Mouse (Mus musculus): Measurements from ENCODE around the gene Ndufb10.

Gene Ndufb10

DNA sequence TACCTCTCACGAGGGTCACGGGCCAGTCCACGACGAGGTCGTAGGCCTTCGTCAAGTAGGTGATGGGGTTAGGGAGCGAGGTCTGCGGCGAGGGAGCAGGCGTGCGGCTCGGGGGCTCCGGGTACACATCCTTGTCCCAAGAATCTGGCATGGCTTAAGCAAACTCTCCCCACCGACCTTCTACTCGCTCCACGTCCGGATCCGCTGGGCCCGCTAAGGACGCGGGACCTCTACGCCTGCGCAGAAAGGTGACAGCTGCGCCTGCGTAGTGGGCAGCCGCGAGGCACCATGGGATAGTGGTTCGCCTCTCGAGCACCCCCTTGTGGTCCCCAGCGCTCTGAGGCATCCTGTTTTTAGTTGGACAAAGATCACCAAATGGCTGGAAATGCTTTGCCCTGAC lies at the start of gene Ndufb10:
Gene Ndufb10 (minus strand): TSS at position 295 of the 400 bp plus-strand sequence.
- DNase-seq: peak; percentile 99

- no peak for DNase-seq
Measured at GRCm38 (mm10) chr17:24773241-24773640, 49.0 kb upstream of the Ndufb10 start.

DNA sequence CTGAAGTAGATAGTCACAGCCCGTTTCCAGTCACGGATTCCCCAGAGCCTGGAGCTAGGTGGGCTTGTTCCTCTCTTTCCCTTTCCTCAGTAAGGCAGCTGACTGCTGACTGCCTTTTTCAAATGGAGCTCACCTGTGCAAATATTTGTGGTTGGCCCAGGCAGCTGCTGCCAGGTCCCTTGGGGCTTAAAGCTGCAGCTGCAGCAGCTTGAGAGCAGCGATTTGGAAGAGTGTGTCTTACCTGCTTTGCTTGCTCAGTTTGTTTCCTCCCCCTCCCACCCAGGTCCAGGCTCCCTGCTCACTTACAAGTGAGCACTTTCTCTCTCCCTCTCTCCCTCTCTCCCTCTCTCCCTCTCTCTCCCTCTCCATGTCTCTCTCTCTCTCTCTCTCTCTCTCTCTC lies 44.9 kb upstream of the Ndufb10 start:
- no peak for DNase-seq

- no peak for DNase-seq
Measured at GRCm38 (mm10) chr17:24766266-24766875, 42.1 kb upstream of the Ndufb10 start.

DNA sequence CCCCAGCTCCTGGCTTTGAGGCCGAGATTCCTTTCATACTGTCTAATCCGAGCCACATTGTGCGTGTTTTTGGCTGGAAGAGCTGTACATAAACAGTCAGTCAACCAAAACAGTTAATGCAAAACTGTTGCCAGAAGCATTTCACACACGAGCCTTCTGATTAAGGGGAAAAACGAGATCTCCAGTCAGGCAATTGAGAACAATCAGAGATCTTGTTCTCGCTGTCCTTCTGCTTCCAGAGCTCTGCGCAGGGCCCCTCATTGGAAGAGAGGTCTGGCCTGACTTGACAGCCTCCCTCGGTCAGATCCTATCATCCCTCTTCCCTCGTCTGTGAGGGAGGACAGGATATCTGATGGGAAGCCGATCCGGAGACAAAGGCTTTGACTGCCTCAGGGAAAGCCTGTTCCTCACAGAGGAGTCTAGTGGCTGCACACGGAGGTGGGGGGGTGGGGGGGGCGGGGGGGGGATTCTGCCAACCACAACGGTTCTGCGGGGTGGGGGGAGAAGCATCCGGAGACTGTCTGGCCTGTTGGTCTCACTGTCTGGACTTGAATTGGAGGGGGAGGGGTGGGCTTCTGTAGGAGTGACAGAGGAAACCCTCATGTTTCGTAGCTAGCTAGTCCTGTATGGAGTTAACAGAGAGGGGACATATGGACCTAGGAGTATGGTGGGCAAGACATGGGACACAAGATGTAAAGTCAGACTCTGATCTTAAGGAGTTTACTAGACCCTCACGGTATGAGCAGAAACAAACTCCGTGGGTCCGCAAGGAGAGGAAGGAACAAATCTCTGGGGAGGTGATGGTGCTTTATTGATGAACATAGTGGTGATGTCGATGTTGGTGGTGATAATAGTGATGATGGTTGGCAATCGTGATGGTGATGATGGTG lies 41.0 kb upstream of the Ndufb10 start:
- DNase-seq: no peak

- no peak for DNase-seq
Measured at GRCm38 (mm10) chr17:24761121-24761520, 36.8 kb upstream of the Ndufb10 start.

GRCm38 (mm10) chr17:24757394-24757793 lies 33.1 kb upstream of the Ndufb10 start:
- DNase-seq: no peak

DNA sequence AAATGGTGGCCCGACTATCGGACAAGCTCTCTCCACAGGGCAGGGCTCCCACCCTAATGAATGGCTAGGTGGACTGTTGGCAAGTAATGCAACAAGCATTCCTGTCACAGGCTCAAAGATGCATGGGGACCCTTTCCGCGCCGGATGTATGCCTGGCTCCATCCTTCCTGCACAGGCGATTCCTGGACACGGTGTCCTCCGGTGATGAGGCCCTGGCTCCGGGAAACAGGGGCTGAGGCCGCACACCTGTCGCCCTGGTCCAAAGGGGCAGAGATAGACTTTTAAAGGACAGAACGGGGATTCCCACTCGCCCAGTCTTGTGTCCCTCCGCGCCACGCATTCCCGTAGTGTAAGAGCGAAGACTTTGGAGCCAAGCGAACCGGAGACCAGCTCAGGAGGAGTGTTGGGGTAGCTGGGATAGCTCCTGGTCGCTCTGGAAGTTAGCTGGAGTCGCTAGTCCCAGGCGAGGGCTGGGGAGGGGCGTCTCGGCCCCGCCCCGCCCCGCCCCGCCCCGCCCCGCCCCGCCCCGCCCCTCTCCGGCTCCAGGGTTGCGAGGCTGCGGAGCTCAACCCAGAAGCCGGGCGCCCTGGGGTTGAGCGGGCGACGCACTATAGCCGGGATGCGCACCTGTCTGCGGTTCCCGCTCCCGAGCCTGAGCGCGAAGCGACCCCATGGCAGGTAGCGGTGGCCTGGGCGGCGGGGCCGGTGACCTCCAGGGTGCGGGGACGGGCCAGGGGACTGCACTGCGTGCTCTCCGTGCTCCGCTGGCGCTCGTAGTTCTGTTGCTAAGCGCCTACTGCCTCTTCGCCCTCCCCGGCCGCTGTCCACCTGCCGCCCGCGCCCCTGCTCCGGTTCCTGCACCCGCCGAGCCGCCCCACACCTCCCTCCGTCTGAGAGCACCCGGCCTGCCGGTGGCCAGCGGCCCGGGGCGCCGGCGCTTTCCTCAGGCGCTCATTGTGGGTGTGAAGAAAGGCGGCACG lies 28.4 kb upstream of the Ndufb10 start, which contains the start of gene Hs3st6:
Gene Hs3st6 (plus strand): TSS at position 574 of the 980 bp plus-strand sequence.
- peak; percentile 46 for DNase-seq

- no peak for DNase-seq
Measured at GRCm38 (mm10) chr17:24751528-24751927, 27.2 kb upstream of the Ndufb10 start.

GRCm38 (mm10) chr17:24746986-24747385 lies 22.7 kb upstream of the Ndufb10 start:
- no peak for DNase-seq

- DNase-seq: peak; percentile 89
Measured at GRCm38 (mm10) chr17:24745526-24746497, 21.5 kb upstream of the Ndufb10 start.

DNA sequence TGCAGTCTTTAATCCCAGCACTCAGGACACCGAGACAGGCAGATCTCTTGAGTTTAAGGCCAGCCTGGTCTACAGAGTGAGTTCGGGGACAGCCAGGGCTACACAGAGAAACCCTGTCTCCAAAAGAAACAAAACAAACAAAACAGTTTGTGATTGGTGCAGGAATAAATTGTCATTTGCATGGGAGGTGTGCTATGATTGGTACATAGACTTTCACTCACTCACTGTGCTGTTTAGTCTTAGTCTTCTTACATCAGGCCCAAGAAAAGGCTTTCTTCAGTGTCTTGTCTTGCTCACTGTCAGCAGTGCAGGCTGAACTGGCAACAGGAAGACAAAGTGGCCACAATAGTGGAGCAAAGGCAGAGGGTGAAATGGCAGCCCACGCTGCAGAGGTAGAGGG lies 20.1 kb upstream of the Ndufb10 start:
- DNase-seq: no peak

GRCm38 (mm10) chr17:24743896-24744295 lies 19.6 kb upstream of the Ndufb10 start:
- DNase-seq: no peak

DNA sequence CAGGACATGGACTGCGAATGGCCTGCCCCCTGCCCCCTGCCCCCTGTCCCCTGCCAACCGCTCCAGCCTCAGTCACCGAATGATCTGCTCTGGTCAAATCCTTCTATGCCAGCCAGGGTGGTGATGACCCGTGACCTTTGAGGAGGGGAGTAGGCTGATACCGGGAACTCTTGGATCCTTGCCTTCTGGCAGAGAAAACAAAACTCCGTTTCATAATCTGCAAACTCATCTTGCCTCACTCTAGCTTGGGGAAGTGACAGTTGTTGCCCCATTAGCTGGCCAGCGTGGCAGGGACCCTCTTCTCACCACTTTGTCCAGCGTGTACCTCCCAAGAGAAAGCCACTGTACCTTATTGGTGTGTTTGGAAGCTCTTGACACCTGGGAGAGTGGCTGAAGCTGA lies 18.0 kb upstream of the Ndufb10 start:
- DNase-seq: no peak

- DNase-seq: no peak
Measured at GRCm38 (mm10) chr17:24739926-24740325, 15.6 kb upstream of the Ndufb10 start.

DNA sequence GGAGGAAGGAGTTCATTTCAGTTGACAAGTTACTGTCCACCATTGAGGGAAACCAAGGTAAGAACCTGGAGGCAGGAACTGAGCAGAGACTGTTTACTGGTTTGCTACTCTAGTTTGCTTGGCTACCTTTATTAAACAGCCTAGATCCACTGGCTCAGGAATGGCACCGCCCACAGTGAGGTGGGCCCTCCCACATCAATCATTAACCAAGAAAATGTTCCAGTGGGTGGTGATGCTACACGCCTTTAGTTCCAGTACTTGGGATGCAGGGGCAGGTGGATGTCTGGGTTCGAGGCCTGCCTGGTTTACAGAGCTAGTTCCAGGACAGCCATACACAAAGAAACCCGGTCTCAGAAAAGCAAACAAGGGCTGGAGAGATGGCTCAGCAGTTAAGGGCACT lies 14.0 kb upstream of the Ndufb10 start:
- no peak for DNase-seq

- DNase-seq: no peak
Measured at GRCm38 (mm10) chr17:24737135-24737810, 13.0 kb upstream of the Ndufb10 start.

DNA sequence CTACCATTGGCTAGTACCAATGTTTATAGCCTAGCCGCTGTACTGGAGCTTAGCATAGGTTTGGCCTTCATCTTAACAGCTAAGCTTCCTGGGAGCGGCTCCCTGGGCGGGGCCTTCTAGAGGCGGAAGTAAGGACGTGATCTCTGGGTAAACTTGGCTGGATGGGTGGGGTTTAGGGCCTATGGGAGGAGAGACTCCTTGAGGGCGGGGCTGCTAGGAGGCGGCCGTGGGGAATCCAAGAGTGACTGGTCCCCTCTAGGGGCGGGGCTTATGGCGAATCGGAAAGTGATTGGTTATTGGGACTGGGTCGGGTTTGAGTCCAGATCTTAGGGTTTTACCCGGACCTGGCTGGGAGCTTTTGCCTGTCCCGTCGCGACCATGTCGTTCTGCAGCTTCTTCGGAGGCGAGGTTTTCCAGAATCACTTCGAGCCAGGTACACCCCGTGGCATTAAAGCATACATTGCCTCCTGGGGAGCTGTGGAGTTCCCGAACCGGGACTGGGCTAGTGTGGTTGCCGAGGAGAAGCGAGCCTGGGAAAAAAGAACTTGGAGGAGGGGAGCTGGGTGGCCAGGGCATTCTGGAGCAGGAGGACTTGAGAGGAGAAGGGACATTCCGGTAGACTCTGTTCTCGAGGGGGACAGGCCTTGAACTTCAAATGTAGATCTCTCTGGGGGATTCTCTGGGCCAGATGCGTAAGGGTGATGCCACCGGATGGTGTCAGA lies 12.2 kb upstream of the Ndufb10 start, which contains the start of gene Msrb1:
Gene Msrb1 (plus strand): TSS at position 313 of the 722 bp plus-strand sequence.
- peak; percentile 94 for DNase-seq

DNA sequence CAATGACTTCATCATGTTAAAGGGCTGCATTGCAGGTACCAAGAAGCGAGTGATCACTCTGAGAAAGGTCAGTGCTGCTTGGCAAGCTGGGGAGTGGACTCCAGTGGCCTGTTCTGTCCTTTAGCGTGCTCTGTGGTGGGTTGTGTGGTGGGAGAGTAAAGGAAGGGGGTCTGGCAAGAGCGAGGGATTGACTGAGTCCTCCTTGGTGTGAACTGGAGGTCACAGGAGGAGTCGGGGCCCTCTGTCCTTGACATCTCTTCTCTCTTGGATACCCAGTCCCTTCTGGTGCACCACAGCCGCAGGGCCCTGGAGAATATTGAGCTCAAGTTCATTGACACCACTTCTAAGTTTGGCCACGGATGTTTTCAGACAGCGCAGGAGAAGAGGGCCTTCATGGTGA lies 11.2 kb upstream of the Ndufb10 start:
- DNase-seq: no peak

GRCm38 (mm10) chr17:24734513-24734912 lies 10.2 kb upstream of the Ndufb10 start:
- no peak for DNase-seq

Data from thymus, postnatal 4 days (tissue).